13 mouse cellular contexts compared by ENCODE assay signal in genomic region chr1:168342269-168342668, GRCm38 (mm10).
A peak's percentile ranks its signal among the peaks of the same experiment; 100 is the strongest.
DNase-seq lines count a peak whose midpoint lies in the region; ATAC-seq and TF ChIP-seq lines count a peak whose summit lies in the region.
"Had no signal": no experiment of that assay in that cellular context is flagged by ENCODE, and none has a peak within 500 bp of the region (broad histone marks: within the 10 kb centered on the region; RNA-seq: fewer than 3 reads in every experiment).

No protein-coding gene starts in this region.

- H3K9me3 ChIP-seq in embryonic facial prominence, embryonic 10.5 days: no peaks in the 10 kb centered on the region
- no peaks in the 10 kb centered on the region for H3K9me3 ChIP-seq in embryonic facial prominence, embryonic 15.5 days (replicated peaks)
- H3K9me3 ChIP-seq in hindbrain, embryonic 14.5 days (ENCODE audit: control insufficient read depth, low read length): no peaks in the 10 kb centered on the region
- no peaks in the 10 kb centered on the region for H3K9me3 ChIP-seq in midbrain, embryonic 14.5 days (ENCODE audit: control insufficient read depth, low read length)

- peaks cover 15% of the 10 kb centered on the region for H3K36me3 ChIP-seq in embryonic facial prominence, embryonic 10.5 days (replicated peaks)
- H3K36me3 ChIP-seq in embryonic facial prominence, embryonic 15.5 days: no peaks in the 10 kb centered on the region
- H3K36me3 ChIP-seq in hindbrain, embryonic 14.5 days (replicated peaks; ENCODE audit: control insufficient read depth, insufficient read depth): no peaks in the 10 kb centered on the region
- no peaks in the 10 kb centered on the region for H3K36me3 ChIP-seq in midbrain, embryonic 14.5 days (ENCODE audit: control insufficient read depth, insufficient read depth, low read length)

- WGBS in embryonic facial prominence, embryonic 10.5 days: 50% methylated on average over 6 of the region's 6 CpGs
- WGBS in embryonic facial prominence, embryonic 15.5 days: 60% methylated on average over 5 of the region's 6 CpGs
- 37% methylated on average over 5 of the region's 6 CpGs for WGBS in hindbrain, embryonic 14.5 days
- 30% methylated on average over 5 of the region's 6 CpGs for WGBS in midbrain, embryonic 14.5 days

- no peak for DNase-seq in embryonic facial prominence, embryonic 10.5 days (ENCODE audit: low spot score)
- no peak for DNase-seq in hindbrain, embryonic 14.5 days (ENCODE audit: low spot score)
- no peak for DNase-seq in midbrain, embryonic 14.5 days
- DNase-seq in gastrocnemius, adult 2 months: no peak
- DNase-seq in gastrocnemius, adult 18-20 months (ENCODE audit: low spot score): no peak
- no peak for DNase-seq in lung, postnatal 10 days
- DNase-seq: cerebellum, adult 8-10 months; kidney, postnatal 25 days; left cerebral cortex, postnatal 4 days; lung, embryonic 14.5 days had no signal

- H3K27ac ChIP-seq in embryonic facial prominence, embryonic 10.5 days (replicated peaks): peak overlapping the region; percentile 1; the same call in 1 of the 2 replicates
- peak overlapping the region; percentile 78 for H3K27ac ChIP-seq in embryonic facial prominence, embryonic 15.5 days (replicated peaks)
- peak overlapping the region; percentile 81 for H3K27ac ChIP-seq in hindbrain, embryonic 14.5 days
- H3K27ac ChIP-seq in midbrain, embryonic 14.5 days (replicated peaks; ENCODE audit: low read depth, low read length): peak overlapping the region; percentile 89
- no peak overlapping the region for H3K27ac ChIP-seq in gastrocnemius, adult 2 months

- intact Hi-C loops in gastrocnemius, adult 2 months (cut with DNase I): no loop called here

- peak overlapping the region; percentile 10; the same call in 1 of the 2 replicates for H3K4me2 ChIP-seq in embryonic facial prominence, embryonic 15.5 days (replicated peaks)
- H3K4me2 ChIP-seq in hindbrain, embryonic 14.5 days (replicated peaks): peak overlapping the region; percentile 19
- peak overlapping the region; percentile 34 for H3K4me2 ChIP-seq in midbrain, embryonic 14.5 days (ENCODE audit: low read length)
- H3K4me2 ChIP-seq: lung, embryonic 14.5 days had no signal

- TF ChIP-seq CTCF in gastrocnemius, adult 2 months (IDR thresholded peaks at IDR 0.05): no peak

- H3K4me1 ChIP-seq in embryonic facial prominence, embryonic 10.5 days: peaks cover 56% of the 10 kb centered on the region
- H3K4me1 ChIP-seq in embryonic facial prominence, embryonic 15.5 days: peaks cover 28% of the 10 kb centered on the region
- peaks cover 42% of the 10 kb centered on the region for H3K4me1 ChIP-seq in hindbrain, embryonic 14.5 days (replicated peaks; ENCODE audit: control insufficient read depth, insufficient read depth, low read length)
- peaks cover 61% of the 10 kb centered on the region for H3K4me1 ChIP-seq in midbrain, embryonic 14.5 days (ENCODE audit: control insufficient read depth, insufficient read depth, low read length)

- H3K27me3 ChIP-seq in embryonic facial prominence, embryonic 10.5 days (replicated peaks; ENCODE audit: low read depth, poor library complexity, severe bottlenecking): no peaks in the 10 kb centered on the region
- no peaks in the 10 kb centered on the region for H3K27me3 ChIP-seq in embryonic facial prominence, embryonic 15.5 days
- no peaks in the 10 kb centered on the region for H3K27me3 ChIP-seq in hindbrain, embryonic 14.5 days (ENCODE audit: control insufficient read depth, insufficient read depth, low read length)
- H3K27me3 ChIP-seq in midbrain, embryonic 14.5 days (ENCODE audit: control insufficient read depth, insufficient read depth, low read length): no peaks in the 10 kb centered on the region

- ATAC-seq in embryonic facial prominence, embryonic 15.5 days (ENCODE audit: insufficient number of reproducible peaks, low FRiP score, low TSS enrichment, low read depth): no peak
- ATAC-seq in hindbrain, embryonic 14.5 days (ENCODE audit: low FRiP score): peak; percentile 28; the same call in 1 of the 2 replicates
- no peak for ATAC-seq in midbrain, embryonic 14.5 days (ENCODE audit: low FRiP score, low TSS enrichment)
- no peak for ATAC-seq in cerebellum, adult (ENCODE audit: insufficient number of reproducible peaks, low FRiP score, low TSS enrichment)

- H3K4me3 ChIP-seq in embryonic facial prominence, embryonic 10.5 days: no peak overlapping the region
- H3K4me3 ChIP-seq in embryonic facial prominence, embryonic 15.5 days (replicated peaks): no peak overlapping the region
- H3K4me3 ChIP-seq in hindbrain, embryonic 14.5 days (replicated peaks; ENCODE audit: low read length): no peak overlapping the region
- no peak overlapping the region for H3K4me3 ChIP-seq in midbrain, embryonic 14.5 days (replicated peaks; ENCODE audit: low read depth, low read length)
- H3K4me3 ChIP-seq in gastrocnemius, adult 2 months: no peak overlapping the region
- H3K4me3 ChIP-seq: erythroblast, embryonic 14.5 days had no signal

- no peak overlapping the region for H3K9ac ChIP-seq in embryonic facial prominence, embryonic 15.5 days
- 0 out of 2 replicates have a peak overlapping the region, but pooled peaks have one; percentile 3 for H3K9ac ChIP-seq in hindbrain, embryonic 14.5 days
- H3K9ac ChIP-seq in midbrain, embryonic 14.5 days (replicated peaks; ENCODE audit: low read length): 0 out of 2 replicates have a peak overlapping the region, but pooled peaks have one; percentile 4
- H3K9ac ChIP-seq: lung, embryonic 14.5 days had no signal
